Mouse (Mus musculus): Measurements from ENCODE around the gene Rnf31. TPM values are rescaled to one million over a fixed set of nuclear protein-coding genes. Genes with fewer than 3 reads are reported as not detected.

Rnf31 gene
- total and polyA plus RNA-seq, 3 experiments = 12.9 to 24.5 TPM; not detected in 1

- H3K4me3 ChIP-seq (ENCODE audit: control insufficient read depth in 1 of 2, insufficient read depth in 1 of 2, low read depth in 2 of 2, low read length in 2 of 2) = no peak within 1 kb of the TSS
- H3K27ac ChIP-seq (ENCODE audit: control insufficient read depth, low read depth, low read length) = no peak within 1 kb of the TSS
- H3K4me1 ChIP-seq (ENCODE audit: control insufficient read depth in 1 of 2, insufficient read depth in 2 of 2, low read length in 2 of 2) = peaks cover 0 to under 1% of the 10 kb centered on the region in 2 experiments; a peak in 1 of 4 replicates
- H3K36me3 ChIP-seq (ENCODE audit: control insufficient read depth in 1 of 2, insufficient read depth in 2 of 2, low read length in 2 of 2) = peaks cover 0 to under 1% of the 10 kb centered on the region in 2 experiments; a peak in 1 of 4 replicates
- no peaks in the 10 kb centered on the region for H3K27me3 ChIP-seq (ENCODE audit: control insufficient read depth in 1 of 2, insufficient read depth in 2 of 2, low read length in 2 of 2)
- no peak for TF ChIP-seq UBTF (IDR thresholded peaks at IDR 0.05; ENCODE audit: borderline replicate concordance, insufficient read depth, low read depth, low read length)
- TF ChIP-seq TBP (IDR thresholded peaks at IDR 0.05; ENCODE audit: low read depth, low read length) = no peak
- no peak for TF ChIP-seq MYC (IDR thresholded peaks at IDR 0.05; ENCODE audit: low read depth, low read length)
- TF ChIP-seq ELF1 (IDR thresholded peaks at IDR 0.05; ENCODE audit: low read depth, low read length) = no peak
- TF ChIP-seq MXI1 (IDR thresholded peaks at IDR 0.05; ENCODE audit: low read depth, low read length) = no peak
- no peak for TF ChIP-seq TCF12 (IDR thresholded peaks at IDR 0.05; ENCODE audit: low read depth, low read length)
- no peak for TF ChIP-seq POLR2AphosphoS5 (IDR thresholded peaks at IDR 0.05; ENCODE audit: borderline replicate concordance, low read depth, low read length)
- no peak for TF ChIP-seq ZMIZ1 (IDR thresholded peaks at IDR 0.05; ENCODE audit: low read depth, low read length)
- TF ChIP-seq CTCF (IDR thresholded peaks at IDR 0.05 in 2 of 3, conservative IDR thresholded peaks at IDR 0.05 in 1 of 3; ENCODE audit: control insufficient read depth in 1 of 3, insufficient read depth in 1 of 3, low read depth in 2 of 3, low read length in 3 of 3, poor library complexity in 1 of 3, severe bottlenecking in 1 of 3) = no peak
- no peak for TF ChIP-seq POLR2A (IDR thresholded peaks at IDR 0.05; ENCODE audit: control insufficient read depth in 1 of 2, insufficient read depth in 1 of 2, low read depth in 1 of 2, low read length in 2 of 2, poor library complexity in 1 of 2)
- no peak for TF ChIP-seq ZNF384 (IDR thresholded peaks at IDR 0.05; ENCODE audit: low read depth, low read length)
- TF ChIP-seq ZC3H11A (IDR thresholded peaks at IDR 0.05; ENCODE audit: low read depth, low read length) = no peak
- TF ChIP-seq USF1 (IDR thresholded peaks at IDR 0.05; ENCODE audit: low read depth, low read length) = no peak
- DNase-seq (ENCODE audit: low read depth, low spot score) = no peak
- H3K79me2 ChIP-seq (ENCODE audit: control insufficient read depth, insufficient read depth, low read length, poor library complexity) = peaks cover 2% of the 10 kb centered on the region; the same call in 1 of the 2 replicates
- H3K9me3 ChIP-seq (replicated peaks; ENCODE audit: insufficient read depth, low read length) = no peaks in the 10 kb centered on the region
- no peak within 1 kb of the TSS for H3K9ac ChIP-seq (ENCODE audit: control insufficient read depth, low read depth, low read length, poor library complexity, severe bottlenecking)
Observed at GRCm38 (mm10) chr14:55649884-55650283, 58.4 kb downstream of the Rnf31 start, which contains the start of gene Tssk4. TSS of gene Tssk4 (plus strand) at chr14:55650184.

- no peak for DNase-seq (ENCODE audit: low read depth, low spot score)
- no peak for TF ChIP-seq POLR2AphosphoS5 (IDR thresholded peaks at IDR 0.05; ENCODE audit: borderline replicate concordance, low read depth, low read length)
- no peak for TF ChIP-seq ZC3H11A (IDR thresholded peaks at IDR 0.05; ENCODE audit: low read depth, low read length)
- no peak for TF ChIP-seq JUND (IDR thresholded peaks at IDR 0.05; ENCODE audit: low read depth, low read length)
- TF ChIP-seq MEF2A (IDR thresholded peaks at IDR 0.05; ENCODE audit: extremely low read depth, insufficient replicate concordance, low read depth, low read length, poor library complexity, severe bottlenecking) = no peak
- no peak for TF ChIP-seq RAD21 (IDR thresholded peaks at IDR 0.05; ENCODE audit: low read depth, low read length)
- TF ChIP-seq TBP (IDR thresholded peaks at IDR 0.05; ENCODE audit: low read depth, low read length) = no peak
- no peak for TF ChIP-seq ZNF384 (IDR thresholded peaks at IDR 0.05; ENCODE audit: low read depth, low read length)
- no peak for TF ChIP-seq CTCF (IDR thresholded peaks at IDR 0.05 in 2 of 3, conservative IDR thresholded peaks at IDR 0.05 in 1 of 3; ENCODE audit: control insufficient read depth in 1 of 3, insufficient read depth in 1 of 3, low read depth in 2 of 3, low read length in 3 of 3, poor library complexity in 1 of 3, severe bottlenecking in 1 of 3)
- no peak for TF ChIP-seq POLR2AphosphoS2 (IDR thresholded peaks at IDR 0.05; ENCODE audit: low read length)
- no peak for TF ChIP-seq BHLHE40 (IDR thresholded peaks at IDR 0.05; ENCODE audit: borderline replicate concordance, low read depth, low read length)
- no peak for TF ChIP-seq CHD2 (IDR thresholded peaks at IDR 0.05; ENCODE audit: low read length)
- TF ChIP-seq ELF1 (IDR thresholded peaks at IDR 0.05; ENCODE audit: low read depth, low read length) = no peak
- no peak for TF ChIP-seq GATA1 (IDR thresholded peaks at IDR 0.05; ENCODE audit: low read depth, low read length)
- TF ChIP-seq POLR2A (IDR thresholded peaks at IDR 0.05; ENCODE audit: control insufficient read depth in 1 of 2, insufficient read depth in 1 of 2, low read depth in 1 of 2, low read length in 2 of 2, poor library complexity in 1 of 2) = no peak
- TF ChIP-seq E2F4 (IDR thresholded peaks at IDR 0.05; ENCODE audit: borderline replicate concordance, low read depth, low read length) = no peak
- TF ChIP-seq HCFC1 (IDR thresholded peaks at IDR 0.05; ENCODE audit: low read depth, low read length) = no peak
- TF ChIP-seq EP300 (IDR thresholded peaks at IDR 0.05; ENCODE audit: low read depth in 1 of 2, low read length in 2 of 2) = no peak
- TF ChIP-seq ZMIZ1 (IDR thresholded peaks at IDR 0.05; ENCODE audit: low read depth, low read length) = no peak
- no peak overlapping the region for H3K9ac ChIP-seq (ENCODE audit: control insufficient read depth, low read depth, low read length, poor library complexity, severe bottlenecking)
Observed at GRCm38 (mm10) chr14:55651528-55651927, 60.0 kb downstream of the Rnf31 start.

More at GRCm38 (mm10) chr14:55651528-55651927, 60.0 kb downstream of the Rnf31 start:
- Histone ChIP-seq H3K9me3 (replicated peaks; ENCODE audit: insufficient read depth, low read length) (no peaks in the 10 kb centered on the region), H3K27ac (ENCODE audit: control insufficient read depth, low read depth, low read length) (no peak overlapping the region), H3K36me3 (ENCODE audit: control insufficient read depth in 1 of 2, insufficient read depth in 2 of 2, low read length in 2 of 2) (no peaks in the 10 kb centered on the region; a peak in 1 of 4 replicates), H3K4me1 (ENCODE audit: control insufficient read depth in 1 of 2, insufficient read depth in 2 of 2, low read length in 2 of 2) (no peaks in the 10 kb centered on the region), H3K27me3 (ENCODE audit: control insufficient read depth in 1 of 2, insufficient read depth in 2 of 2, low read length in 2 of 2) (no peaks in the 10 kb centered on the region), H3K4me3 (ENCODE audit: control insufficient read depth in 1 of 2, insufficient read depth in 1 of 2, low read depth in 2 of 2, low read length in 2 of 2) (no peak overlapping the region), H3K79me2 (ENCODE audit: control insufficient read depth, insufficient read depth, low read length, poor library complexity) (no peaks in the 10 kb centered on the region)
